Mouse (Mus musculus) granulocyte monocyte progenitor cell, adult 5-6 weeks (primary cell): ENCODE measurements around the gene Mgat1. TPM values are rescaled to one million over a fixed set of nuclear protein-coding genes. Genes with fewer than 3 reads are reported as not detected.

Experiments
- total RNA-seq, 2 experiments: library from RNA; stranded (forward) in 1 of 2; stranded (reverse) in 1 of 2; fragments of 200-712, 200-1000 nt in 1 of 2; fragments of >200 nt in 1 of 2; fragmentation: Nextera tagmentation in 1 of 2; gene quantifications; 2 replicates each; pipeline ENCODE4 v1.2.3; 2014 to 2017

Gene Mgat1
- total RNA-seq, 2 experiments from 2014 or later: 44.1 to 59.4 TPM

Other genes with a start within 250 kb of the Mgat1 start
- 40.1 and 45.9 TPM in 2 replicates for gene 9930111J21Rik2, start 192.9 kb upstream of the Mgat1 start, total RNA-seq (2014; fragmentation: Nextera tagmentation)
- gene 9930111J21Rik2, start 192.9 kb upstream of the Mgat1 start, total RNA-seq (2017): 29.3 and 35.2 TPM in 2 replicates
- 6.8 and 8.9 TPM in 2 replicates for gene Tgtp2, start 180.0 kb upstream of the Mgat1 start, total RNA-seq (2014; fragmentation: Nextera tagmentation)
- 27.9 and 40.5 TPM in 2 replicates for gene Tgtp2, start 180.0 kb upstream of the Mgat1 start, total RNA-seq (2017)
- gene Ifi47, start 167.6 kb upstream of the Mgat1 start, total RNA-seq (2014; fragmentation: Nextera tagmentation): 84.9 and 101 TPM in 2 replicates
- gene Ifi47, start 167.6 kb upstream of the Mgat1 start, total RNA-seq (2017): 45.8 and 73.5 TPM in 2 replicates
- not detected in 2 replicates for gene Olfr1396, start 129.3 kb upstream of the Mgat1 start, total RNA-seq (2014; fragmentation: Nextera tagmentation)
- gene Olfr1396, start 129.3 kb upstream of the Mgat1 start, total RNA-seq (2017): not detected in 2 replicates
- not detected in 2 replicates for gene Olfr1395, start 101.9 kb upstream of the Mgat1 start, total RNA-seq (2014; fragmentation: Nextera tagmentation)
- gene Olfr1395, start 101.9 kb upstream of the Mgat1 start, total RNA-seq (2017): not detected in 2 replicates
- gene Olfr1394, start 89.8 kb upstream of the Mgat1 start, total RNA-seq (2014; fragmentation: Nextera tagmentation): not detected in 2 replicates
- not detected in 2 replicates for gene Olfr1394, start 89.8 kb upstream of the Mgat1 start, total RNA-seq (2017)
- 3.8 and 4.1 TPM in 2 replicates for gene Btnl9, start 57.0 kb upstream of the Mgat1 start, total RNA-seq (2014; fragmentation: Nextera tagmentation)
- gene Btnl9, start 57.0 kb upstream of the Mgat1 start, total RNA-seq (2017): 5.3 and 7.6 TPM in 2 replicates
- 46.4 and 46.5 TPM in 2 replicates for gene Zfp62, start 40.9 kb upstream of the Mgat1 start, total RNA-seq (2014; fragmentation: Nextera tagmentation)
- 62.2 and 88.5 TPM in 2 replicates for gene Zfp62, start 40.9 kb upstream of the Mgat1 start, total RNA-seq (2017)
- gene Olfr1393, start 34.1 kb downstream of the Mgat1 start, total RNA-seq (2014; fragmentation: Nextera tagmentation): not detected in 2 replicates
- gene Olfr1393, start 34.1 kb downstream of the Mgat1 start, total RNA-seq (2017): not detected in 2 replicates
- not detected in 2 replicates for gene Olfr1392, start 41.1 kb downstream of the Mgat1 start, total RNA-seq (2014; fragmentation: Nextera tagmentation)
- gene Olfr1392, start 41.1 kb downstream of the Mgat1 start, total RNA-seq (2017): not detected in 2 replicates
- not detected in 2 replicates for gene Olfr10, start 60.5 kb downstream of the Mgat1 start, total RNA-seq (2014; fragmentation: Nextera tagmentation)
- not detected in 2 replicates for gene Olfr10, start 60.5 kb downstream of the Mgat1 start, total RNA-seq (2017)
- gene Olfr1391, start 78.6 kb downstream of the Mgat1 start, total RNA-seq (2014; fragmentation: Nextera tagmentation): not detected in 2 replicates
- gene Olfr1391, start 78.6 kb downstream of the Mgat1 start, total RNA-seq (2017): not detected in 2 replicates
- not detected in 2 replicates for gene Olfr1390, start 91.0 kb downstream of the Mgat1 start, total RNA-seq (2014; fragmentation: Nextera tagmentation)
- not detected in 2 replicates for gene Olfr1390, start 91.0 kb downstream of the Mgat1 start, total RNA-seq (2017)
- not detected in 2 replicates for gene Olfr1389, start 178.9 kb downstream of the Mgat1 start, total RNA-seq (2014; fragmentation: Nextera tagmentation)
- not detected in 2 replicates for gene Olfr1389, start 178.9 kb downstream of the Mgat1 start, total RNA-seq (2017)
- gene Olfr1388, start 192.4 kb downstream of the Mgat1 start, total RNA-seq (2014; fragmentation: Nextera tagmentation): not detected in 2 replicates
- gene Olfr1388, start 192.4 kb downstream of the Mgat1 start, total RNA-seq (2017): 0.09 and 0.21 TPM in 2 replicates
- gene Olfr1387, start 211.2 kb downstream of the Mgat1 start, total RNA-seq (2014; fragmentation: Nextera tagmentation): not detected in 2 replicates
- not detected in 2 replicates for gene Olfr1387, start 211.2 kb downstream of the Mgat1 start, total RNA-seq (2017)
- not detected in 2 replicates for gene Olfr1386, start 220.9 kb downstream of the Mgat1 start, total RNA-seq (2014; fragmentation: Nextera tagmentation)
- gene Olfr1386, start 220.9 kb downstream of the Mgat1 start, total RNA-seq (2017): not detected in 2 replicates
- not detected in 2 replicates for gene Olfr1385, start 244.9 kb downstream of the Mgat1 start, total RNA-seq (2014; fragmentation: Nextera tagmentation)
- not detected in 2 replicates for gene Olfr1385, start 244.9 kb downstream of the Mgat1 start, total RNA-seq (2017)